Mouse (Mus musculus) hindbrain, embryonic 13.5 days (tissue): ENCODE results near the gene Zfp296. TPM values are rescaled to one million over a fixed set of nuclear protein-coding genes. Genes with fewer than 3 reads are reported as not detected.
A peak's percentile ranks its signal among the peaks of the same experiment; 100 is the strongest.

Source experiments
- ATAC-seq: fragments of 200-750 bp; cut with Nextera tagmentation; 2 replicates; pipeline ENCODE4 v1.8.0; 2017; ENCODE audit warnings: moderate TSS enrichment; ENCODE audit not compliant: low FRiP score
- H3K27ac ChIP-seq: fragments of 300-500 bp; sonication (generic); 2 replicates; pipeline ENCODE4 v1.5.1; 2015; ENCODE audit warnings: inconsistent platforms, mild to moderate bottlenecking, moderate library complexity
- H3K27me3 ChIP-seq: fragments of 300-500 bp; sonication (generic); 2 replicates; pipeline ENCODE4 v1.6.1; 2015; ENCODE audit warnings: mild to moderate bottlenecking, inconsistent platforms
- H3K36me3 ChIP-seq: fragments of 300-500 bp; sonication (generic); 2 replicates; pipeline ENCODE4 v1.6.1; 2015; ENCODE audit warnings: mild to moderate bottlenecking, inconsistent platforms
- H3K4me1 ChIP-seq: fragments of 300-500 bp; sonication (generic); replicated peaks from 2 replicates; pipeline ENCODE4 v1.6.1; 2015; ENCODE audit warnings: inconsistent platforms
- H3K4me2 ChIP-seq: fragments of 300-500 bp; sonication (generic); 2 replicates; pipeline ENCODE4 v1.6.1; 2015; ENCODE audit warnings: inconsistent platforms, mild to moderate bottlenecking, moderate library complexity
- H3K4me3 ChIP-seq: fragments of 300-500 bp; sonication (generic); 2 replicates; pipeline ENCODE4 v1.5.1; 2015; ENCODE audit warnings: mild to moderate bottlenecking, inconsistent platforms
- H3K9ac ChIP-seq: fragments of 300-500 bp; sonication (generic); 2 replicates; pipeline ENCODE4 v1.6.1; 2015; ENCODE audit warnings: mild to moderate bottlenecking, inconsistent platforms
- H3K9me3 ChIP-seq: fragments of 300-500 bp; sonication (generic); 2 replicates; pipeline ENCODE4 v1.6.1; 2016; ENCODE audit warnings: inconsistent platforms
- WGBS: fragments of 180-500 bp; shearing (Covaris S2); methylation state at CpG from one replicate; pipeline ENCODE4 v1.1.7; 2015; 5-methylcytosine and 5-hydroxymethylcytosine counted together
- polyA plus RNA-seq: library from polyadenylated mRNA; unstranded; fragments of >200 nt; fragmentation: Nextera tagmentation; extraction: Ambion mirVana; gene quantifications from 2 replicates; pipeline ENCODE4 v1.2.1, GENCODE M21; 2015

Zfp296 gene
- polyA plus RNA-seq, 1 experiment from 2014 or later: 0.22 TPM

DNA sequence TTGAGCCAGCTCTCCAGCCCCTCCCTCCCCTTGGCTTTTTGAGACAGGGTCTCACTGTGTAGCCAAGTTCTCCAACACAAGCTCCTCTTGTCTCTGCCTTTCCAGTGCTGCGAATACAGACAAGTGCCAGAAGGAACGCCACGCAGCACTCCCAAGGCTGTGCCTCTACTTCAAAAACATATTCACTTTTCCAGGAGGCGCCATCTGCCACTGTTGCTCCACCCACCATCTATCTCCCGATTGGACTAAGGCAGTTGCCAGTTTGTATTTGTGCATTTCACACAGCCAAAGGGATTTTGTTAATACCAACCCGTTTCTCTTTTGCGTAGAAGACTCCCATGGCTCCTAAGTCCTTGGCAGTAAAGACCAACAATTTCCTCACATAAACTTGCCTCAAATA, 43.7 kb downstream of the Zfp296 start:
- Histone ChIP-seq H3K36me3 (no peaks in the 10 kb centered on the region), H3K9me3 (no peaks in the 10 kb centered on the region), H3K4me1 (peaks cover 7% of the 10 kb centered on the region), H3K4me2 (no peak overlapping the region), H3K27me3 (peaks cover 14% of the 10 kb centered on the region; the same call in 1 of the 2 replicates), H3K9ac (no peak overlapping the region), H3K27ac (no peak overlapping the region), H3K4me3 (no peak overlapping the region)
- no peak for ATAC-seq
- 91% methylated on average over 7 of the region's 7 CpGs for WGBS

DNA sequence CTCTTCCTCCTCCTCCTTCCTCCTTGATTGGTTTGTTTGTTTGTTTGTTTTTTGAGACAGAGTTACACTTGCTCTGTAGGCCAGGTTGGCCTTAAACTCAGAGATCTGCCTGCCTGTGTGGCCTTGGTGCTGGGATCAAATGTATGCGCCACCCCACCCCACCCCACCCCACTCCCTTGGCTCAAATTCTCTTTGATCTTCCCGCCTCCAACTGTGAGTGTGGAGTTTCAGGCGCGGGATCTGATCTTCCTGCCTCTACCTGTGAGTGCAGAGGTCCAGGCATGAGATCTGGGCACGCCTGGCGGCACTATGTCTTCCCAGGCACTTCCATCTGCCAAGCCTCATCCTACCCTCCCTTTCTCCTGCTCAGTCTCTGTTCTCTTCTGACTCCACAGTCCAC, 45.2 kb downstream of the Zfp296 start:
- no peaks in the 10 kb centered on the region for H3K9me3 ChIP-seq
- H3K4me1 ChIP-seq: peaks cover 7% of the 10 kb centered on the region
- H3K36me3 ChIP-seq: no peaks in the 10 kb centered on the region
- H3K4me2 ChIP-seq: no peak overlapping the region
- 51% methylated on average over 6 of the region's 6 CpGs for WGBS
- H3K9ac ChIP-seq: no peak overlapping the region
- H3K27ac ChIP-seq: no peak overlapping the region
- H3K4me3 ChIP-seq: no peak overlapping the region
- H3K27me3 ChIP-seq: peaks cover 14% of the 10 kb centered on the region; the same call in 1 of the 2 replicates
- no peak for ATAC-seq

DNA sequence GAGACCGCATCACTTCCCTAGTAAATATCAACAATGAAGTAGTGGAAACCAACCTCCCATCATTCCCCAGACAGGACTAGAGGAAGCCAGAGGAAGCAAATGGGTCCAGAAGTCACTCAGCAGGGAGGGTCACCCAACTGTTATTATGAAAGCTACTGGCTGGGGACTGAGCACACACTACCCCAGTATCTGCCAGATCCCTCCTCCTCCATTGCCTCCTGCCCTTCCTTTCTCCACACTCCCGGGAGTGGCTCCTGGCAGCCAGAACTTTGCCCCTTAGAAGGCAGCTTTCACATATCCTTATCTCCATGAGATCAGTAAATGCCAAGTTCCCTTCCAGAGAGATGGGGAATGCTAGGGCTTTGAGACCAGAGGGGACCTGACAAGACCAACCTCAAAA, 46.3 kb downstream of the Zfp296 start:
- Histone ChIP-seq H3K27ac (no peak overlapping the region), H3K4me2 (no peak overlapping the region), H3K27me3 (peaks cover 14% of the 10 kb centered on the region; the same call in 1 of the 2 replicates), H3K36me3 (no peaks in the 10 kb centered on the region), H3K9me3 (no peaks in the 10 kb centered on the region), H3K4me1 (peaks cover 11% of the 10 kb centered on the region), H3K4me3 (no peak overlapping the region), H3K9ac (no peak overlapping the region)
- ATAC-seq: no peak
- WGBS: 77% methylated on average over 2 of the region's 2 CpGs

DNA sequence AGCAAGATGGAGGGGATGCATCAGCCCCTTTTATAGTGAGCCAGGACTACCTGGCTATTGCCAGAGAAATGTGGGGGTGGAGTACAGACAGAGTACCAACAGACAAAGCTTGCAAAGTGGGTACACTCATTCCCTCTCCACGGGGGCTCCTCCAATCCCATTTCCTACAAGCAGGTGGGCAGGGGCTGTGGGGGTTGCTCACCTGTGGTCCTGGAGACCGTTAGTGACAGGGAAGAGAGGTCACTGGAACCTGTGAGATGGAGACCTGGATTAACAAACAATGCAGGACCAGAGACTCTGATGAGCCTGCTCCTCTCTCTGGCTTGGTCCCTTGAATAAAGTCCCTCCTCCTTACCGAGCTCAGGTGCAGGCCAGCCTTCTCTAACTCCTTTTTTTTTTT, 50.6 kb downstream of the Zfp296 start:
- no peak for ATAC-seq
- H3K4me1 ChIP-seq: peaks cover 10% of the 10 kb centered on the region
- no peak overlapping the region for H3K27ac ChIP-seq
- 65% methylated on average over 3 of the region's 3 CpGs for WGBS
- H3K36me3 ChIP-seq: peaks cover 10% of the 10 kb centered on the region
- peak overlapping the region; percentile 89 for H3K4me2 ChIP-seq
- H3K9me3 ChIP-seq: no peaks in the 10 kb centered on the region
- peak overlapping the region; percentile 76; the same call in 1 of the 2 replicates for H3K4me3 ChIP-seq
- no peak overlapping the region for H3K9ac ChIP-seq
- H3K27me3 ChIP-seq: 0 out of 2 replicates have a peak, but pooled peaks cover 7% of the 10 kb centered on the region

DNA sequence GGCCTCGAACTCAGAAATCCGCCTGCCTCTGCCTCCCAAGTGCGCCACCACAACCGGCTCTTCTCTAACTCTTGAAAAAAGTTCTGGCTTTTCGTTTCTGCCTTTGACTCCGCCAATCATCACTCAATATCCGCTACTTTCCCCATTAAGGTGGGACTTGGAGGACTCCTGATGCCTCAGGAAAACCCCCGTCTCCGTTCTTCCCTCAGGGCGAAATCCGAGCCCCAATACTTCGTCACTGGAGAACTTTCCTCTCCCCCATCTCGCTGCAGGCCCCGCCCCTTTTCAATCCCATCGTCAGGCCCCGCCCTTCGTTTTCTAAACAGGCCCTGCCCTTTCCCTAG, 51.1 kb downstream of the Zfp296 start:
- Histone ChIP-seq H3K4me1 (peaks cover 10% of the 10 kb centered on the region), H3K27me3 (0 out of 2 replicates have a peak, but pooled peaks cover 3% of the 10 kb centered on the region), H3K9me3 (no peaks in the 10 kb centered on the region), H3K27ac (peak overlapping the region; percentile 77; the same call in 1 of the 2 replicates), H3K4me2 (peak overlapping the region; percentile 89), H3K36me3 (peaks cover 14% of the 10 kb centered on the region), H3K9ac (no peak overlapping the region), H3K4me3 (peak overlapping the region; percentile 76)
- 17% methylated on average over 17 of the region's 17 CpGs for WGBS
- ATAC-seq: peak; percentile 1; the same call in 1 of the 2 replicates

DNA sequence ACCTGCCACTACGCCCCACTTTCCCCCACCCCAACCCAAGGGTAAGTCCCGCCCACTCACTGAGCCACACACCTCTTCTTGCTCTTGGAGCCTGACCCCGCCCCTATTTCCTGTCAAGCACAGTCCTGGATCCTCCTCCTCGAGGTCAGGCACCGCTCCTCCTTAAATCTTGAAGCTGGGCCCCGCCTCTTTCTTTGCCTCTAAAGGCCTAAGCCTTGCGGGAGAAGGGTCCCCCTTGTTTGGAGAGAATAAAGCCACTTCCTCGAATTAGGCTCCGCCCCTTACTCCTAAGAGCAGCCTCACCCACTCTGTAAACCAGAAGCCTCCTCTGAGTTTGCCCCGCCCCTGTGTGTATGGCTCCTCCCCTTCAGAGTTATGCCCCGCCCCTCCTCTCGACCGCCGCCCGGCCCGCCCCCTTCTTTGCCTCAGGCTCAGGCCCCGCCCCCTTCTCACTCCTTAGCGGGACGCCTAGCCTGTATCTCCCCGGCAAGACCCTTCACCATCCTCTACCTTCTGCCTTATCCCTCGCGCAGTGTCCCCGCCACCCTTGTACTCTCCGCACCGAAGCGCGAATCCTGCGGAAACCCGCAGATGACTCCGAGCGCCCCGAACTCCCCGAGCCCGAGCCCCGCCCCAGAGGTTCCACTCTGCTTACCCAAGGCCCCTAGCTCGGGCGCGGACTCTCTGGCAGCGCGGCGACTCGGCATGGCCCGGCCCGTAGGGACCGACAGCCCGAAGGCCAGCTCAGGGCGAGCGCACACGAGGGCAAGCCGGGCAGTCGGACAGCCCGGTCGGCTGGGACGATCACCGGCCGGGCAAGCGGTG, 51.7 kb downstream of the Zfp296 start:
- no peaks in the 10 kb centered on the region for H3K9me3 ChIP-seq
- peak overlapping the region; percentile 67 for H3K9ac ChIP-seq
- peak; percentile 88 for ATAC-seq
- H3K4me2 ChIP-seq: peak overlapping the region; percentile 89
- peaks cover 20% of the 10 kb centered on the region for H3K36me3 ChIP-seq
- H3K27me3 ChIP-seq: no peaks in the 10 kb centered on the region
- H3K4me1 ChIP-seq: peaks cover 10% of the 10 kb centered on the region
- H3K27ac ChIP-seq: peak overlapping the region; percentile 77
- under 1% methylated on average over 52 of the region's 57 CpGs for WGBS
- peak overlapping the region; percentile 76 for H3K4me3 ChIP-seq

DNA sequence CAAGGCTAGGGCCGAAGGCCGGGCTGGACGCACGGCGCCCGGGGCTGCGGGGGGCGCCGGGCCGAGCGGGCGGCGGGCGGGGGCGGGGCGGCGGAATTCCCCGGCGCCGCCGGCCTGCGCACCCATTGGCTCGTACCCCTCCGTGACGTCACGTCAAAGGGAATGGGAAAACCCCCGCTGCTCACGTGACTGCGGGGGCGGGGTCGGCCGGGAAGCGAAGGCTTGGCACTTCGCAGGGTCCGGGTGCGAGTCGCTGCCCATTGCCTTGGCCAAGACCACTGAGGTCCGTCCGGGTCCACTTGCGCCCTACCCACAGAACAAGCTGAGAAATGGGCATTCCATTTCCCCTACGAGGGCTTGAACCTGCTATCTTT, 52.3 kb downstream of the Zfp296 start, which contains the start of gene Relb:
Relb (minus strand) TSS at position 78 of the 374 bp plus-strand sequence.
- 1% methylated on average over 40 of the region's 41 CpGs for WGBS
- peak; percentile 77 for ATAC-seq
- H3K4me3 ChIP-seq: peak within 1 kb of the TSS; percentile 76
- peak within 1 kb of the TSS; percentile 77 for H3K27ac ChIP-seq
- peaks cover 10% of the 10 kb centered on the region for H3K4me1 ChIP-seq
- H3K27me3 ChIP-seq: no peaks in the 10 kb centered on the region
- H3K36me3 ChIP-seq: peaks cover 26% of the 10 kb centered on the region
- H3K4me2 ChIP-seq: peak within 1 kb of the TSS; percentile 89
- no peaks in the 10 kb centered on the region for H3K9me3 ChIP-seq
- peak within 1 kb of the TSS; percentile 67 for H3K9ac ChIP-seq

Other genes with a start within 250 kb of the Zfp296 start
- gene Ercc1, start 232.5 kb upstream of the Zfp296 start, polyA plus RNA-seq: 84.9 and 96.6 TPM in 2 replicates
- 20.9 and 22.1 TPM in 2 replicates for gene Cd3eap, start 217.8 kb upstream of the Zfp296 start, polyA plus RNA-seq
- 1.4 and 2.2 TPM in 2 replicates for gene Ppp1r13l, start 217.5 kb upstream of the Zfp296 start, polyA plus RNA-seq
- 20.9 and 28.4 TPM in 2 replicates for gene Ercc2, start 195.3 kb upstream of the Zfp296 start, polyA plus RNA-seq
- 2.1 and 2.4 TPM in 2 replicates for gene Klc3, start 173.2 kb upstream of the Zfp296 start, polyA plus RNA-seq
- gene Ckm, start 172.5 kb upstream of the Zfp296 start, polyA plus RNA-seq: 0.81 and 0.87 TPM in 2 replicates
- 16.1 TPM in 2 replicates for gene Mark4, start 118.5 kb upstream of the Zfp296 start, polyA plus RNA-seq
- gene Exoc3l2, start 114.0 kb upstream of the Zfp296 start, polyA plus RNA-seq: 0.38 and 0.43 TPM in 2 replicates
- 3.2 and 3.5 TPM in 2 replicates for gene Bloc1s3, start 68.9 kb upstream of the Zfp296 start, polyA plus RNA-seq
- 43.9 and 44.9 TPM in 2 replicates for gene Trappc6a, start 68.9 kb upstream of the Zfp296 start, polyA plus RNA-seq
- gene Nkpd1, start 59.4 kb upstream of the Zfp296 start, polyA plus RNA-seq: 0.32 and 0.50 TPM in 2 replicates
- 32.1 and 32.7 TPM in 2 replicates for gene Ppp1r37, start 14.2 kb upstream of the Zfp296 start, polyA plus RNA-seq
- gene Gemin7, start 308 bp downstream of the Zfp296 start, polyA plus RNA-seq: 139 and 144 TPM in 2 replicates
- gene Clasrp, start 27.2 kb downstream of the Zfp296 start, polyA plus RNA-seq: 54.2 and 60.5 TPM in 2 replicates
- gene Relb, start 52.2 kb downstream of the Zfp296 start, polyA plus RNA-seq: 4.9 and 5.4 TPM in 2 replicates
- gene Clptm1, start 87.7 kb downstream of the Zfp296 start, polyA plus RNA-seq: 108 and 109 TPM in 2 replicates
- 0.56 TPM in 1 of 2 replicates, not detected in the other for gene Apoc2, start 100.7 kb downstream of the Zfp296 start, polyA plus RNA-seq
- not detected in 2 replicates for gene Gm44805, start 104.1 kb downstream of the Zfp296 start, polyA plus RNA-seq
- gene Apoc4, start 104.2 kb downstream of the Zfp296 start, polyA plus RNA-seq: 0.12 TPM in 1 of 2 replicates, not detected in the other
- 2.7 and 3.8 TPM in 2 replicates for gene Apoc1, start 115.4 kb downstream of the Zfp296 start, polyA plus RNA-seq
- 339 and 374 TPM in 2 replicates for gene Apoe, start 121.9 kb downstream of the Zfp296 start, polyA plus RNA-seq
- gene Tomm40, start 138.2 kb downstream of the Zfp296 start, polyA plus RNA-seq: 119 and 124 TPM in 2 replicates
- gene Nectin2, start 173.2 kb downstream of the Zfp296 start, polyA plus RNA-seq: 49.1 and 49.8 TPM in 2 replicates
- 8.1 and 10.7 TPM in 2 replicates for gene Bcam, start 193.7 kb downstream of the Zfp296 start, polyA plus RNA-seq
- gene Cblc, start 219.5 kb downstream of the Zfp296 start, polyA plus RNA-seq: not detected in 2 replicates
- 0.60 and 1.5 TPM in 2 replicates for gene Bcl3, start 245.5 kb downstream of the Zfp296 start, polyA plus RNA-seq